Mouse (Mus musculus): ENCODE data around the gene Mvb12a.

GRCm38 (mm10) chr8:71498816-71499690 is 43.7 kb upstream of the Mvb12a start:
- TF ChIP-seq POLR2A (IDR thresholded peaks at IDR 0.05; ENCODE audit: insufficient read depth, low read length) (no peak), EP300 (IDR thresholded peaks at IDR 0.05; ENCODE audit: insufficient read depth, low read depth, low read length) (peak; percentile 58; the same call in 1 of the 2 replicates)

Data from ES-Bruce4 (cell line).